Mouse (Mus musculus) CD8-positive naive resting alpha-beta T cell, adult 2 months (primary cell): ENCODE measurements around the gene Slc27a3.
"Not testable (repeated sequence)": the region's sequence is repeated elsewhere in the genome, so short reads cannot be mapped to it uniquely, and the experiment has no call there.

Experiments
- DNase-seq, 2 experiments: peaks; one replicate each; pipeline ENCODE4 v3.0.0; 2022; ENCODE audit warnings: low read depth in 2 of 2, low spot score in 2 of 2

Slc27a3 gene

GRCm38 (mm10) chr3:90347847-90348246 is 41.9 kb downstream of the Slc27a3 start:
- no peak for DNase-seq

- DNase-seq: not testable (repeated sequence)
Measured at GRCm38 (mm10) chr3:90342853-90343252, 46.9 kb downstream of the Slc27a3 start.

- no peak for DNase-seq
Measured at GRCm38 (mm10) chr3:90340177-90340576, 49.6 kb downstream of the Slc27a3 start.

GRCm38 (mm10) chr3:90338190-90338589 is 51.5 kb downstream of the Slc27a3 start:
- no peak for DNase-seq

GRCm38 (mm10) chr3:90335517-90335916 is 54.2 kb downstream of the Slc27a3 start:
- no peak for DNase-seq
